Mouse (Mus musculus): ENCODE data around the gene Arhgap17. TPM values are rescaled to one million over a fixed set of nuclear protein-coding genes. Genes with fewer than 3 reads are reported as not detected.
A peak's percentile ranks its signal among the peaks of the same experiment; 100 is the strongest.

Gene Arhgap17
- total RNA-seq, 4 experiments from 2014 or later = 13.5 to 18.1 (median 14.5) TPM

DNA sequence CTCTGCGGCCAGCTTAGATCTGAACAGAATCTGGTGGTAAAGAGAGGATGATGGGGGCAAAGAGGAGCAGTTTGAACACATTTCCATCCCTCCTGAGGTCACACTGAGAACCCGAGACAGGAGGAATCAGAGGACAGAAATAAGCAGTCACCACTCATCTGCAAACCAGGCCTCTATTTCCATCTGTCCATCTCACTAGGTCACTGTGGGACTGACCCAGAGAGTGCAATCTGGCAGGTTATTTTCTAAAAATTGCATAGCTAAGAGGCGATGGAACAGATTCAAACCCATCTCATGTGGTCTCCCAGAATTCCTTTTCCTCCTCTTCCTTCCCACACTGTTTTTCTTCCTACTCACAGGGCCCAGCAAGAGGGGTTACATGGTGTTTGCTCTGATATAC lies 81.8 kb downstream of the Arhgap17 start:
- DNase-seq (ENCODE audit: low spot score) = no peak

GRCm38 (mm10) chr7:123285896-123286295 lies 83.8 kb downstream of the Arhgap17 start:
- no peak for DNase-seq (ENCODE audit: low spot score)

- DNase-seq (ENCODE audit: low spot score) = no peak
Observed at GRCm38 (mm10) chr7:123283826-123284225, 85.9 kb downstream of the Arhgap17 start.

GRCm38 (mm10) chr7:123279797-123280196 lies 89.9 kb downstream of the Arhgap17 start:
- DNase-seq (ENCODE audit: low spot score) = no peak

DNA sequence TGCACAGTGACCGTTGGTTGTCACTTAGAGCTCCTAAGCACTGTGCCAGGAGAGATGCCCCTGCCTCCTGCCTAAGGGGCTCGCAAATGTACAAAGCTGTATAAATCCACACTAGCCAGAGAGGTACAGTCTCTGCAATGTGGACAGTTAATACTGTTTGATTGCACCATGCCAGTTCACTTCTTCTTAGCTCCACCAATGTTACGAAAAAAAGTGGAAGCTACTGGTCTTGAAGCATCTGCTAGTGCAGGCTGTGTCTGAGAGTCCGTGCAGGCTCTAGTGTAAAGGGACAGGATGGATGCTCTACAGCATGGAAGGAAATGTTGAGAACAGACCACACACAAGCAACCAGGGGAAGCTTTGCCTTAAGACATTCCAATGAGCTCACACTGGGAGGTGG lies 93.1 kb downstream of the Arhgap17 start:
- DNase-seq (ENCODE audit: low spot score) = no peak

DNA sequence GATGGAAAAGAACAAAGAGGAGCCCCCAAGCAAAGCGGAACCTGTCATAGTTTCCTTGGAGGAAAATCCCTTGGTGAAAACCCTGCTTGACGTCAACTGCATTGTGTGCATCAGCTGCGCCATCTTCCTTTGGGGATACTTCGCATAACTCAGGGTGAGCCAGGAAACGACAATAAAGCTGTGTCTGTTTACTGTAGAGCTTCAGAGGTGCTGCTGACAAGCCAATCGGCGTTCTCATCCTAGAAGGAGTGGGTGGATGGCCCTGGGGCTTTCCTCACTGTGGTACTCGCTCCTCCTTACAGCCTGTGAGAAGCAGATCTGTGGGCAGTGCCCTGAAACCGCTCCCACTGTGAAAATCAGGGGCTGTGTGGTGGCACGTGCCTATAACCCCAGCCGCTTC lies 96.7 kb downstream of the Arhgap17 start:
- no peak for DNase-seq (ENCODE audit: low spot score)

GRCm38 (mm10) chr7:123258103-123258502 lies 111.6 kb downstream of the Arhgap17 start:
- DNase-seq (ENCODE audit: low spot score) = peak; percentile 1

DNA sequence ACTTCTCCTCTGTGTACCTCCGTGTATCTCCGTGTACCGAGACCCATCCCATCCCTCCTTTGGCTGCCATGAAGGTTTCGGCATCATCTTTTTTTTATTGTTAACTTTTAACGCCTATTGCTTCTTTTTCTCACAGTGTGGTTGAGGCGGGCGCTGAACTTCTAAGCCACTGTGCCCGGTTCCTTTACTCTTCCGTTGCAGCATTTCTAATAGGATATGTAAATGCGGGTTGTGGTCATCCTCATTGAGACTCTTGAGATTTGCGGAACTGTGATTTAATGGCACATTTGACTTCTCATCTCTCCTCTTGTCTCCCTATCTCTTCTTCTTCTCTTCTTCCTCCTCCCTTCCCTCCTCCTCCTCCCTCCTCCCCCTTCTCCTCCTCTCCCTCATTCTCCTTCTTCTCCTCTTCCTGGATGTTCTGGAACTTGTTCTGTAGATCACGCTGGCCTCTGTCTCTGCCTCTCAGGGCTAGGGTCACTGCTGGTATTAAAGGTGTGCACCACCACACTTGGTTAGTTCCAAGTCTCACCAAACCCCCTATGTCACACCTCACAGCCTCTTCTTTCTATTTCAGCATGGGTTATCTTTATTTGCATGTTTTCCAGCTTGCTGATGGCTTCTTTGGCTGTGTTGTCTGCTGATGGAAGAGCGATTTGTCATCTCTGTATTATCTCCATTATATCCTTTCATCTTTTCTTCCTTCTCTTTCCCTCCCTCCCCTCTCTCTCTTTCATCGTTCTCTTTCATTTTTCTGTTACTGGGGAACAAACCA lies 115.3 kb downstream of the Arhgap17 start:
- DNase-seq (ENCODE audit: low spot score) = no peak

DNA sequence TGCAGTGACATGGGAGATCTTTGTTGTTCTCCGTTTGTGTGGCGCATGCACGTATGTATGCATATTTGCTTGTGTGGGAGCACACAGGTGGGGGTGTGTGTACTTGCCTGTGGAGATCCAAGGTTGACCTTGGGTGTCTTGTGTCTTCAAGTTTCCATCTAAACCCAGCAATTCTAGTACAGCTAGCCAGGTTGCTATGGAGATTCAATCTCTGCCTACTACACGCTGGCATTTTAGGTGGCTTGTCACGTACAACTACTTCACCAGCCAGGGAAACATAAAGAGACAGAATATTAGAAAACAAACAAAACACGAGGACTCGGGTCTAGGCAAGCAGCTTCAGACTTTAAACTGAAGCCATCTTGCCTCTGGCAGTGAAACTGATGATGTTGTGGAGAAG lies 116.3 kb downstream of the Arhgap17 start:
- no peak for DNase-seq (ENCODE audit: low spot score)

DNA sequence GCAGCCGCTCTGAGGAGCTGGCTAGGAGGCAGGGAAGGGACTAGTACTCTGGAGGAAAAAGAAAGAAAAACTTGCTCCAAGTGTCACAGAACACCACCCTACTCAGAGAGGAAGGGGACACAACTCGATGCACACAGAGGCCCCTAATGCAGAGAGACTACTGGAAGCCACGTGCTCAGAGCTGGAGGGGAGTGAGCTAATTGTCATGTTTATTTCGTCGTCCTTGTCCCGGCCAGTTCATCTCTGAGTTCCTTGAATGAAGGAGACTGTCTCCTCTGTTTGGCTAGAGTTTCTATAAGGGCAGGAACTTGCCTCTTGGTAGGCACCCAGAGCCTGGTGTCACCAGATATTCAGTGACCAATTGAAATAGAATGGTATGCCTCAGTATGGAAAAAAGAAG lies 118.4 kb downstream of the Arhgap17 start:
- DNase-seq (ENCODE audit: low spot score) = no peak

GRCm38 (mm10) chr7:123248166-123248565 lies 121.5 kb downstream of the Arhgap17 start:
- DNase-seq (ENCODE audit: low spot score) = no peak

DNA sequence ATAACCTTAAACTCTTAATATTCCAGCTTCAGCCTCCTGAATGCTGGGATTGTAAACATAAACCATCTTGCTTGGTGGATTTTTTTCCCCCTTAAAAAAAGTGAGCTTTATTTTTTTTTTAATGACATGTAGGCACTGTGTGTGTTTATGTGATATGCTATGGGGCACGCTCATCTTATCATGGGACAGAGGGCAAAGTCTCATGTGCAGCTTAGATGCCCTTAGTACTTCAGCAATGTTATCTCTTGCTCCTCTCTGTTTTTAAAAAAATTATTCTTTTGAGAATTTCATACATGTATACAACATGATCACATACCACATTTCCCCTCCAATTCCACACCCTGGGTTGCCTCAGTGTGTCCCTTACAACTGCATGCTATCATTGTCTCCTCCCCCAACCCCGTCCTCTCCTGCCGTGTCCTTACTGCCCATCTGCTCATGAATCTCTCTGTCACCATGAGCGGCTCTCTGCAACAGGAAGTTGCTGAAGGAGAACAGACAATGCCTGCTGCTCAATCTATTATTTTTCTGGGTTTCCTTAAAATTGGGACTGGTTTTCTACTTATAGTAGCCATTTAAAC lies 123.1 kb downstream of the Arhgap17 start:
- no peak for DNase-seq (ENCODE audit: low spot score)

DNA sequence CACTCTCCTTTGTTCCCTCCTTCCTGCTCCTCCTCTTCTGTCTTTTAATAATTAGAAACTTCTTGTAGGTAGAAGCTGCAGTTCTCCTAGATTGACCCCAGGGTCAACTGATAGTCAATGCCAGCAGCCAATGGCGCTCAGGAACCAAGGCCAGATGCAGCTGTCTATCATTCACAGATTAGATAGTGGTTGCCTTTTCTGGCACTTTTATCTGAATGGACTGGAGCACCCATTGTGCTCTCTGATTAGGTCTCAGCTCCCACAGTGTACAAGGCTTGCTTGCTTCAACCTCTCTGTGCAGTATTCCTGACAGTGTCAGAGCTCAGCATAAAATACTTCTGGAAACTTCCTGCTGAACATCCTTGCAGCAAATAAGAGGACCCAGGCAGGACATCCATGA lies 124.9 kb downstream of the Arhgap17 start:
- no peak for DNase-seq (ENCODE audit: low spot score)

DNA sequence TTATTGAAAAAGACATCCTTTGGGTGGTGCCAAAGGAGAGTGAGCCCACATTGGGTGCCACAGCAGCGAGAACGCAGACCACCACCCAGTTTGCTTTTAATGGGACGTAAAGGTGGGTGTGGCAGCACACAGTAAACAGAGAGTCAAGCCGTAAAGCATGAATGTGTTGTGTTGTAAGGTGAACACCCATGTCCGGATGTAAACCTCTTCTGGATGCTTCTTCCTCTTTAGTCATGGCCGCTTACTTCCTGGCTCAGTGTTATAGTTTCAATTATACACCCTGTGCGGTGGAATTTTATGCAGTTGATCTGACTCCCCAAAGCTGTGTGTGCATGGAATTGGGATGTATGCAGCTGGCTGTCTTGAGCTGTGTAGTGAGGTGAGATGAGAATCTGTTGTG lies 127.5 kb downstream of the Arhgap17 start:
- no peak for DNase-seq (ENCODE audit: low spot score)

- DNase-seq (ENCODE audit: low spot score) = no peak
Observed at GRCm38 (mm10) chr7:123240064-123240463, 129.7 kb downstream of the Arhgap17 start.

DNA sequence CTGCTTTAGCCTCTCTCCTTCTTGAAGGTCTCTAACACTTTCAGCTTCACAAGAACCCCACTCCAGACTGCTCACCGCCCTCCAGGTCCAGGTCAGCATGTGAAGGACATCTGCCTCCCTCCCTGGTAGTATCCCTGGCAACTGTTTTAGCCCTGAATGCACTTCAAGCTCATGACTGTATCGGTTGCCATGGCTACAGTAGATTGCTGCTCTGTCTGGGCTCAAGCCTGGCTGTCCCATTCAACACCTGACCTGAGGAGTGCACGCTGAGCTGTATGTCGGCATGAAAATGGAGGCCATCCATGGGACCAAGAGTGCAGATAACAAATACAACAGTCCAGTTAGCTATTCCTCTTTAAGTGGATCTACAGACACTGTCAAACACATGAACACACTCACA lies 131.1 kb downstream of the Arhgap17 start:
- no peak for DNase-seq (ENCODE audit: low spot score)

DNA sequence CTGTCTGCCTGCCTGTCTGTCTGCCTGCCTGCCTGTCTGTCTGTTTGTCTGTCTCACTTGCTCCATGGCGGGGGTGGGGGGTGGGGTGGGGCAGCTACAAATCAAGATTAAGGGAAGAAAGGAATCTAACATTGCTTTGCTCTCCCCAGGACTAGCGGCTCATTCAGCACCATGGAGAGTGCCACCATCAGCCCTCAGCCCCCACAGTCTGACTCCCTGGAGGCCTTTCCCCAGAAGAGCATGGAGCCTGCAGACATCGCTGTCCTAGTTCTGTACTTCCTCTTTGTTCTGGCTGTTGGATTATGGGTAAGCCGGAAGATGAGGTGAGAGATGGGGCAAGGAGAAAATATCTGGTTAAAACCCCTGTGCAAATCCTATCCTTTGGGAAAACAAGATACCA lies 134.3 kb downstream of the Arhgap17 start:
- no peak for DNase-seq (ENCODE audit: low spot score)

Other genes starting within 250 kb of the Arhgap17 start
- 10 to 100 TPM; 27.3 to 36.6 (median 30.5) TPM for gene Tnrc6a, start 246.0 kb downstream of the Arhgap17 start, total RNA-seq (2022)
- gene Slc5a11, start 155.1 kb downstream of the Arhgap17 start, total RNA-seq (2022) = not detected
- 10 to 100 TPM; 19.4 to 24.9 (median 20.9) TPM for gene Lcmt1, start 131 bp downstream of the Arhgap17 start, total RNA-seq (2022)
- 10 to 100 TPM in 2 of 4 experiments, 1 to 10 TPM in 2; 9.5 to 11.9 (median 10.1) TPM for gene Aqp8, start 92.4 kb upstream of the Arhgap17 start, total RNA-seq (2022)
- gene Zkscan2, start 130.5 kb upstream of the Arhgap17 start, total RNA-seq (2022) = under 1 TPM; 0.32 to 0.87 (median 0.46) TPM